Mouse (Mus musculus) stomach, postnatal 0 days (tissue): ENCODE measurements at regions not wholly inside any gene's neighbourhood (a gene's known extent, or its start where the extent isn't known, plus 50 kb on each side); places are given as distances from the start of the nearest gene placed in this dataset.

Experiments used
- CTCF ChIP-seq: IDR thresholded peaks from 2 replicates; pipeline ENCODE4 v1.5.1; 2016; ENCODE audit warnings: antibody characterized with exemption, low read depth, mild to moderate bottlenecking, moderate library complexity
- EP300 ChIP-seq: optimal IDR thresholded peaks from 2 replicates; pipeline ENCODE3; 2016; ENCODE audit warnings: antibody characterized with exemption

DNA sequence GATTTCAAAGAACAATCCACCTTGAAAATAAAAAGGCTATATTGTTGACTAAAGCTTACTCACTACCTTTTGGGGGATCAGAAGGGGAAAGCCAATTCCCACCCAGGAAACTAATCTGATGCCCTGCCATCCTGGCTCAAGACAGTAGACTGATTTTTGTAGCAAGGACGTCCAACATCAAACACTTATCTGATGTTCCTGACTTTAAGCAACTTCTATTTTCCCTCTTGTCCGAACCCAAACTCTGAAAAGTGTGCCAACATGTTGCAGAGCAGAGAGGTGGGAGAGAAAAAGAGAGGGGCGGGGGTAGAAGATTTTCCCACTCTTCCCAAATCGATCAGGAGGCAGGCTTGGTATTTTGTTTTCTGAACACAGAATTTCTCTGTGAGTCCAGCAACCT, 201.0 kb downstream of the Nr2f2 start:
- TF ChIP-seq CTCF (no peak), EP300 (no peak)
